Mouse (Mus musculus) lung, postnatal 0 days (tissue): ENCODE results near the gene Ptgis. TPM values are rescaled to one million over a fixed set of nuclear protein-coding genes. Genes with fewer than 3 reads are reported as not detected.

ENCODE experiments used
- ATAC-seq: fragments of 200-750 bp; cut with Nextera tagmentation; 2 replicates; pipeline ENCODE4 v1.8.0; 2017; ENCODE audit warnings: moderate library complexity
- DNase-seq: peaks from one replicate; pipeline ENCODE4 v3.0.0-alpha.2; 2016; ENCODE audit warnings: low spot score
- H3K27ac ChIP-seq: fragments of 300-500 bp; sonication (generic); 2 replicates; pipeline ENCODE4 v1.5.1; 2014; ENCODE audit warnings: antibody characterized with exemption, mild to moderate bottlenecking, low read length, mixed read lengths
- H3K27me3 ChIP-seq: fragments of 300-500 bp; sonication (generic); replicated peaks from 2 replicates; pipeline ENCODE4 v1.6.1; 2014; ENCODE audit warnings: low read length, mixed read lengths; ENCODE audit not compliant: insufficient read depth
- H3K36me3 ChIP-seq: fragments of 300-500 bp; sonication (generic); 2 replicates; pipeline ENCODE4 v1.6.1; 2014; ENCODE audit warnings: low read length, mixed read lengths; ENCODE audit not compliant: insufficient read depth
- H3K4me1 ChIP-seq: fragments of 300-500 bp; sonication (generic); 2 replicates; pipeline ENCODE4 v1.6.1; 2014; ENCODE audit warnings: antibody characterized with exemption, low read depth, low read length, mixed read lengths; ENCODE audit not compliant: insufficient read depth
- H3K4me2 ChIP-seq: fragments of 300-500 bp; sonication (generic); replicated peaks from 2 replicates; pipeline ENCODE4 v1.6.1; 2014; ENCODE audit warnings: low read depth, mild to moderate bottlenecking, low read length, moderate library complexity, mixed read lengths
- H3K4me3 ChIP-seq: fragments of 300-500 bp; sonication (generic); 2 replicates; pipeline ENCODE4 v1.5.1; 2014; ENCODE audit warnings: low read depth, low read length
- H3K9ac ChIP-seq: fragments of 300-500 bp; sonication (generic); replicated peaks from 2 replicates; pipeline ENCODE4 v1.6.1; 2014; ENCODE audit warnings: low read depth, mild to moderate bottlenecking
- H3K9me3 ChIP-seq: fragments of 300-500 bp; sonication (generic); 2 replicates; pipeline ENCODE4 v1.6.1; 2016; ENCODE audit warnings: low read length, mixed read lengths
- CTCF ChIP-seq: IDR thresholded peaks from 2 replicates; pipeline ENCODE4 v1.5.1; 2016; ENCODE audit warnings: antibody characterized with exemption, mild to moderate bottlenecking
- EP300 ChIP-seq: IDR thresholded peaks from 2 replicates; pipeline ENCODE4 v1.6.1; 2016; ENCODE audit warnings: antibody characterized with exemption, mild to moderate bottlenecking, control low read depth
- WGBS: fragments of 180-500 bp; shearing (Covaris S2); extraction: QIAGEN DNeasy Blood & Tissue Kit; methylation state at CpG from one replicate; pipeline ENCODE4 v1.1.7; 2014; 5-methylcytosine and 5-hydroxymethylcytosine counted together
- polyA plus RNA-seq: library from polyadenylated mRNA; unstranded; fragments of >200 nt; fragmentation: Nextera tagmentation; extraction: Ambion mirVana; gene quantifications from 2 replicates; pipeline ENCODE4 v1.2.1, GENCODE M21; 2015

Gene Ptgis
- polyA plus RNA-seq, 1 experiment from 2014 or later: 37.9 TPM

DNA sequence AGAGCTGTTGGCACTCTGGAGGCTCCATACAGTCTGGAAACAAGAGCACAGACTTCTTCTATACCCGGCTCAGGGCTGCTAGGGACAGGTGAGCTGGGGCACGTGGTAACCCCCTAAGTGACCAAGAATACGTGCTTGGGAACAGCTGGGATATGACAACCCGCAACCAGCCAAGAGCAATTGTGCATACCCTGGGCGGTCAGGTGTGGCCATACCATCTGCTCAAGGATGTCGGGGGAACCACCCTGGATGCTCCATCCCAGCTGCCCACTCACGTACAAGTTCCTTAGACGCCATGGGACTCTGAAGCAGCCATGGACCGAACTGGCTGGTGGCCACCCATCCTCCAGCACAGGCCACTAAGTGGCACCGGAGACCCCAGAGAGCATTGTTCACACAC is 77.3 kb downstream of the Ptgis start:
- TF ChIP-seq CTCF: no peak
- no peak for TF ChIP-seq EP300
- DNase-seq (no peak), ATAC-seq (no peak)
- no peak overlapping the region for H3K4me2 ChIP-seq
- H3K36me3 ChIP-seq: no peaks in the 10 kb centered on the region
- H3K4me1 ChIP-seq: no peaks in the 10 kb centered on the region
- no peaks in the 10 kb centered on the region for H3K9me3 ChIP-seq
- H3K27me3 ChIP-seq: no peaks in the 10 kb centered on the region
- H3K9ac ChIP-seq: no peak overlapping the region
- H3K27ac ChIP-seq: no peak overlapping the region
- no peak overlapping the region for H3K4me3 ChIP-seq
- 87% methylated on average over 10 of the region's 10 CpGs for WGBS

DNA sequence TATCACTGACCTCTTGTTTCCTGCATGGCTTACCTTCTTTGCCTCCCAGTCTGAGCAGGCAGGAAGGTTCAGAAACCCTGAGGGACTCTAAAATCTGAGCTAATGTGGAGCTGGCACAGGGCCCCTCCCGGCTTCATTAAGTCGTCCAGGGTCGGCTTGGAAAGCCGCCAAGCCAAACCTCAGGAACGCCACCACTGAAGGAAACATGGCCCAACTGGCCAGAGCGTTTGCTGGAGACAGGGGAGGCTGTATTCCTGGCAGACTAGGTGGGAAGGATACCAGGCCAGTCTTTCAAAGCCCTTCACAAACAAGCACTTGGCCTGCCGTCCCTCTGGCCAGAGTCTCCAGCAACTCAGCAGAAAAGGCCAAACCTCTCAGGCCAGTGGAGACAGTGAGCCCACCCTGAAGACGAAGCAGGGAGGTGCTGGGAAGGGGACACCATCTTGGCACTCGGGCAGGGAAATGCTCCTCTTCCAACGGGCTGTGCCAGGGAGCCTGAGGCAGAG is 77.8 kb downstream of the Ptgis start:
- DNase-seq (peak; percentile 14), ATAC-seq (no peak)
- Histone ChIP-seq H3K27ac (no peak overlapping the region), H3K27me3 (no peaks in the 10 kb centered on the region), H3K36me3 (no peaks in the 10 kb centered on the region), H3K4me3 (no peak overlapping the region), H3K9ac (no peak overlapping the region), H3K4me2 (no peak overlapping the region), H3K9me3 (no peaks in the 10 kb centered on the region), H3K4me1 (no peaks in the 10 kb centered on the region)
- WGBS: 25% methylated on average over 10 of the region's 10 CpGs
- TF ChIP-seq CTCF (no peak), EP300 (no peak)

DNA sequence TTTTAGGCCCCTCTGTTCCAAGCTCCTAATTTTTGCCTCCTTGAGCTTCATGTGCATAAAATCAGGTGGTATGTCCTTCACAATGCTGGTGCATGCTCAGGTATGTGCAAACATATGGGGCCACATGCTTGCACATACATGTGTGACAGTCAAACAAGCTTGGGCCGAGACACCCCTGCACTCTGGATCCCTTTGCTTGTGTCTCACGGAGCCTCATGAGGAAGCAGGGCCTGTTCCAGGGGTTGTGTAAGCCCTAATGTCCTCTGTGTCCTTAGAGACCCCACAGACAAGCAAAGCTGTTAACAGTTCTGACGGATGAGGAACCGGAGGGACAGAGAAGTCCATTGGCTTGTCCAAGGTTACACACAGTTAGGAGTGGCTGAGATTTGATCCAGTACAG is 80.7 kb downstream of the Ptgis start:
- Histone ChIP-seq H3K27ac (no peak overlapping the region), H3K4me1 (no peaks in the 10 kb centered on the region), H3K36me3 (no peaks in the 10 kb centered on the region), H3K4me2 (no peak overlapping the region), H3K9ac (no peak overlapping the region), H3K27me3 (no peaks in the 10 kb centered on the region), H3K9me3 (no peaks in the 10 kb centered on the region), H3K4me3 (no peak overlapping the region)
- DNase-seq (no peak), ATAC-seq (no peak)
- 90% methylated on average over 4 of the region's 4 CpGs for WGBS
- TF ChIP-seq CTCF: no peak
- TF ChIP-seq EP300: no peak

DNA sequence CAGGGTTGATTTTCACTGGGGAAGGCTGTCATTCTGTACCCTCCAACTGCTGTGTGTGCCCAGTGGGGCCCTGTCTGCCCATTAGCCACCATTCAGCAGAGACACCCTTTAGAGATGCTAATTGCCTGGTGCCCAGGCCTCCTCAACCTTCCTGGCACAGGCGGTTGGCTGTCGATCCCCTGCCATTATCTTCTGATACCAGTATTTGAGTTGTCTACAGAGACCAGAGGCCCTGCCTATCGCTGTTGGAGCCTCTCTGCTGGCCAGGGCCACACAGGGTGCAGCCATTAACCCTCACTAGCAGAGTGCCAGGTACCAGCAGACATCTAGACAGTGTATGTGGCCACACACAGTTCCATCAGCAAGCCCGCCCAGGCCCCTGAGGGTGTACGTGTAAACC is 81.6 kb downstream of the Ptgis start:
- Histone ChIP-seq H3K27me3 (no peaks in the 10 kb centered on the region), H3K27ac (no peak overlapping the region), H3K9me3 (no peaks in the 10 kb centered on the region), H3K36me3 (no peaks in the 10 kb centered on the region), H3K4me3 (no peak overlapping the region), H3K4me1 (no peaks in the 10 kb centered on the region), H3K4me2 (no peak overlapping the region), H3K9ac (no peak overlapping the region)
- no peak for TF ChIP-seq EP300
- no peak for TF ChIP-seq CTCF
- ATAC-seq (no peak), DNase-seq (no peak)
- WGBS: 78% methylated on average over 5 of the region's 5 CpGs

DNA sequence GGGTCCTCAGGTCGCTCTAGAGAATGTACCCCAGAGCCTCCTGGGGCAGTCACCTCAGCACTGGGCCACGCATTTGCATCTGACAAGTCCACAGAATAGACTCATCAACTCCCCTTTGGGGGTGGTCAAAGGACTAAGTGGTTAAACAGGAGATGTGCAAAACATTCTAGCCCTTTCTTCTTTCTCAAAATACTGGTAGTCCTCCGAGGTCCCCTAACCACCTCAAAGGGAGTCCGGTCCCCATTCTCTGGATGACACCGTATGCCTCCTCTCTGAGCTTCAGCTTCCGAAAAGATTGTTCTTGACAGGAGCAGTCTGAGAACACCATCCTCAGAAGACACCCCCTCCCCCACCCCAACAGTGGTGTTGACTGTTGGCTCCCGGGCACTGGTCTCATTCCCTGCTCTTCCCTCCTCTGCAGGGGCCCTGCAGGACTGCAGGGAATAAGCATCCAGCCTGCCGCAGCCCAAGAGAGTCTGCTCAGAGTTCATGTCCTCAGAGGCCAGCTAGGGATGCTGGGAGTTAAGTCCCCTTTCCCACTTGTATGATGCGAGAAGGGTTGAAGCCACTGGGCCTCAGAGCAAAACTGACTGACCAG is 84.2 kb downstream of the Ptgis start:
- WGBS: 35% methylated on average over 9 of the region's 9 CpGs
- H3K27ac ChIP-seq: no peak overlapping the region
- no peak for ATAC-seq

DNA sequence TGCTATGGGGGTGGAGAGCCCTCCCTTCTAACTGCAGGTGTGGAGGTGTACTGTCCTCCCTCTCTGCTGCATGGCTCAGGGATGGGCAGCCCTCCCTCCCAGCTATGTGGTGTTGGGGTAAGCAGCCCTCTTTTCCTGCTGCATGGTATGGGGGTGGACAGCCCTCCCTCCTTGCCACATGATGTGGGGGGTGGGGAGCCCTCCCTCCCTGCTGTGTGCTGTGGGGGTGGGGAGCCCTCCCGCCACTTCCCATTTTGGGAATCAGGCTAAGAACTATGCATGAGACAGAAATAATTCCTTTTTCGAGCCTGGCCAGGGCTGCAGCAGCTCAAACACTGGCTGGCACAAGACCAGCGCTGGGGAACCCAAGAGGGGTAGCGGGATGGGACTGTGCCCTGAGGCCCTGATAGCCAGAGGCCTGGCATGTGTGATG is 84.8 kb downstream of the Ptgis start:
- DNase-seq (no peak), ATAC-seq (no peak; the same call in 1 of the 2 replicates)
- Histone ChIP-seq H3K4me3 (no peak overlapping the region), H3K4me2 (no peak overlapping the region), H3K27me3 (no peaks in the 10 kb centered on the region), H3K36me3 (no peaks in the 10 kb centered on the region), H3K9ac (no peak overlapping the region), H3K9me3 (no peaks in the 10 kb centered on the region), H3K27ac (no peak overlapping the region), H3K4me1 (no peaks in the 10 kb centered on the region)
- TF ChIP-seq CTCF: no peak
- no peak for TF ChIP-seq EP300
- 44% methylated on average over 4 of the region's 4 CpGs for WGBS

More for the DNA sequence above, 84.2 kb downstream of the Ptgis start:
- TF ChIP-seq CTCF: no peak
- TF ChIP-seq EP300: no peak
- H3K4me1 ChIP-seq: no peaks in the 10 kb centered on the region
- no peak overlapping the region for H3K4me2 ChIP-seq
- no peaks in the 10 kb centered on the region for H3K36me3 ChIP-seq
- no peaks in the 10 kb centered on the region for H3K27me3 ChIP-seq
- no peak overlapping the region for H3K9ac ChIP-seq
- H3K9me3 ChIP-seq: no peaks in the 10 kb centered on the region
- DNase-seq: no peak
- no peak overlapping the region for H3K4me3 ChIP-seq

DNA sequence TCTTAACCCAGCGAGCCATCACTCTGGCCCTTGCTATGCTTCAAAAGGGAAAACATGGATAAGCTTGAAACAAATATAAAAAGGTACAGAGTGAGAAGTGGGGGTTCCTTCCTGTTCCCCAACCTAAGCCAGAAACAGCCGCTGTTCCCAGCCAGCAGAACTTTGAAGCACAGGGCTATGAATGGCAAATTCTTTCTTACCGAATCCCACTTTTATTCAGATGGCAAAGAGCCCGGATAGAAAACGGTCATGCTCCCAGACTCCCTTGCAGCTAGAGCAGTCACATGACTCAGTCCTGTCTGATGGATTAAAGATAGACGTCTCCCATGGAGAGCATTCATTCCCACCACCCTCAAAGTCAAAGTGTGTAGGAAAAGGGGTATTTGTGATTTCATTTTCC is 89.5 kb downstream of the Ptgis start:
- H3K4me2 ChIP-seq: no peak overlapping the region
- H3K27me3 ChIP-seq: no peaks in the 10 kb centered on the region
- H3K4me1 ChIP-seq: no peaks in the 10 kb centered on the region
- H3K4me3 ChIP-seq: no peak overlapping the region
- no peak overlapping the region for H3K9ac ChIP-seq
- WGBS: 85% methylated on average over 6 of the region's 6 CpGs
- no peaks in the 10 kb centered on the region for H3K36me3 ChIP-seq
- DNase-seq (no peak), ATAC-seq (no peak)
- H3K9me3 ChIP-seq: no peaks in the 10 kb centered on the region
- H3K27ac ChIP-seq: no peak overlapping the region
- TF ChIP-seq EP300 (no peak), CTCF (no peak)
